Mouse (Mus musculus): Measurements from ENCODE around the gene Slc25a17.
A peak's percentile ranks its signal among the peaks of the same experiment; 100 is the strongest.

Gene Slc25a17

DNA sequence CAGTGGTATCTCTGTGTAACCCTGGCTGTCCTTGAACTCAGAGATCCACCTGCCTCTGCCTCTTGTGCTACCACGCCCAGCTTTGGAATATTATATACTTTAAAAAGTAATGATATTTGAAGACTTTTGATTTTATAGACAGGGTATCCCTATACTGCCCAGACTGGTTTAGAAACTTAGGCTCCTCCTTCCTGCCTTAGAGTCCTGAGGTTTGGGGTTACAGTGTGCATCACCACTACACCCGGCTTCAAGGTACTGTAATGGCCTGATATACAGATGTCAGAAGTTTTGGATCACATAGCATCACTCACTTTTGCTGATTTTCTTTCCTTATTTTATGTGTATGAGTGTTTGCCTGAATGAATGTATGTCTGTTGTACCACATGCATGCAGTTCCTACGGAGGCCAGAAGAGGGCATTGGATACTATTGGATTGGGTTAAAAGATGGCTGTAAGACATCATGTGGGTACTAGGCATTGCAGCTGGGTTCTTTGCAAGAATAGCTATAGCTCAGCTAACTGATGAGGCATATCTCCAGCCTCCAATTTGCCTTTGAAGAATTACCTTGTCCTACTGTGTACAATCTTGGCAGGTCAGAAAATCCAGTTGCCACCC lies 5.4 kb downstream of the Slc25a17 start:
- DNase-seq (ENCODE audit: low read depth, low spot score) = peak; percentile 63

DNA sequence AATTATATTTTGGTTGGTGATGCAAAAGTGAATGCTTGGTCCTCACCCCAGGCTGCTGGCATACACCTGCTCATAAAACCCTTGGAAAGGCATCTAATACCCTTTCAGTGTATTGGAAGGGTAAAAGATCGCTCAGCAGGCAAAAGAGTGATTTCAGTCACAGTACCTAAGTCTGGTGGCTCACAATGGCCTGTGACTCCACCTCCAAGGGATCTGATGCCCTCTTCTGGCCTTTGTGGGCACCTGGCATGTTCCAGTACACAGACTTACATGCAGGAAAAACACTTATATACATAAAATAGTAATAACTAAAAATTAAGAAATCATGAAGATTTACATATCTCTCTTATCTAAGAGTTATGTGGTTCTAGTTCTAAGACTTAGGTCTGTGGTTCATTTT lies 8.0 kb downstream of the Slc25a17 start:
- no peak for DNase-seq (ENCODE audit: low read depth, low spot score)

DNA sequence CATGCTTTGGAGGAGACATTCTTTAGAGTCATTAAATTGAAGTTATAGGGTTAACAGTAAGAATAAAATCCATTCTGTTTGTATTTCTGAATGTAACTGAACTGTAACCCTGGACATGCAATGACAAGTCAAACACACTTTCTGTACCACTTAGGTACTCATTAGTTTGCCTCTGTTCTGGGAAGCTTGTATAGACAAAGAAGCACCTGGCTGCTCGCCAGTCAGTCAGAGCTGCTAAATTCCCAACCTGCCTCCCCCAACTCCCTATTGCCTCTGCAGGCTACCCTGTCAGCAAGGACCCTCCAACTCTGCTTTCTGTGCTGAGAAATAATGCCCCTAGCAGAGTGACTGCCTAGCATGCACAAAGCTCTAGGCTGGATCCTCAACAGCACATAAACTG lies 10.2 kb downstream of the Slc25a17 start:
- no peak for DNase-seq (ENCODE audit: low read depth, low spot score)

DNA sequence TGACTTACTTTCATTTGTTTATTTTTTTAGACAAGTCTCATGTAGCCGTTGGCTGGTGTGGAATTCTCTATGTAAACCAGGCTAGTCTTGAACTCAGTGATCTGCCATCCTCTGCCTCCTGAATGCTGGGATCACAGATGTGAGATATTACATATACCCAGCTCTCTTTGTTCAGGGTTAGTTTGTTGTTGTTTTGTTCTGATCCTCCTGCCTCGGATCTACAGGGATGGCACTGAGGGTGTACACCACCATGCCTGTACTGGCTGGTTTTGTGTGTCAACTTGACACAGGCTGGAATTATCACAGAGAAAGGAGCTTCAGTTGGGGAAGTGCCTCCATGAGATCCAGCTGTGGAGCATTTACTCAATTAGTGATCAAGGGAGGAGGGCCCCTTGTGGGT lies 12.2 kb downstream of the Slc25a17 start:
- no peak for DNase-seq (ENCODE audit: low read depth, low spot score)

DNA sequence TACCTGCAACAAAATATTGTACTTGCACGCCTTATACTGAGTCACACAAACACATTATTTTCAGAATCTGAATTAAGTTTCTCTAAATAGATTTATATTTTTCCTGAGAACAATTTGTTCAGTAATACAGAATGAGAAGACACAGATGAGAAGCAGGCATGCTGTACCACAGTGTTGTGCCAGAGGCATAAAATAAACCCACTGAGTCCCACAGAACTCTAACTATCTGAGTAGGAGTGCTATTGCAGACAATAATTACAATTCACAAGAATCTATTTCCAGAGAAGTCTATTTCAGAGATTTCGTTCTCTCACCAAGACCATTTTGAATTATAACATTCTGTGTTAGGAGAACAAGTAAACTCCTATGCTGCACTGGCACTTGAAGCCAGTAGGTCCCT lies 13.1 kb downstream of the Slc25a17 start:
- no peak for DNase-seq (ENCODE audit: low read depth, low spot score)

DNA sequence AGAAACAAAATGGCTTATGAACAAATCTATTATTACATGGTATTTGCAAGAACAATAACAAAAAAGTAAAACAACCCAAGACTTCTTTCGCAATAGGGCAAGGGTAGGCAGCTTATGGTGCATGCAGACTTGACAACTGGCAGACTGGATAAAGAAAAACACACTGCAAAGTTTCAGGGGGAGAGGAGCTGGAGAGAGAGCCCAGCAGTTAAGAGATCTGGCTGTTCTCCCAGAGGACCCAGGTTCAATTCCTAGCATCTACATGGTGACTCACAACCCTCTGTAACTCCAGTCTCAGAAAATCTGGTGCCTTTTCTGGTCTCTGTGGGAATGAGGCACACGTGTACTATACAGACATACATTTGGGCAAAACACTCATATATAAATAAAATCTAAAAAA lies 19.2 kb downstream of the Slc25a17 start:
- no peak for DNase-seq (ENCODE audit: low read depth, low spot score)

DNA sequence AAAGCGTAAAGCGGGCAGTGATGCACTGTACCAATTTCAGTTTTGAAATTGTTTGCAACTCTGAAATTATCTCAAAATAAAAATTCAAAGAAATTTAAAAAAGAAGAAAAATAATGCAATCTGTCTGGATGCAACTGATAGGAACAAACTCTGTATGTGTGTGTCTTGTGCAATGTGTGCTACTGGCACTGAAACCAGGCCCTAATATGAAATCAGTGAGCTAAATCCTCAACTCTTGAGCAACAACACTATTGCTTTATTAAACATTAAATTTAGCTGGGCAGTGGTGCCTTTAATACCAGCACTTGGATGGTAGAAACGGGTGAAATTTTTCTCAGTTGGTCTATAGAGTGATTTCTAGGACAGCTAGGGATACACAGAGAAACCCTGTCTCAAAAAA lies 21.5 kb downstream of the Slc25a17 start:
- DNase-seq (ENCODE audit: low read depth, low spot score) = no peak

DNA sequence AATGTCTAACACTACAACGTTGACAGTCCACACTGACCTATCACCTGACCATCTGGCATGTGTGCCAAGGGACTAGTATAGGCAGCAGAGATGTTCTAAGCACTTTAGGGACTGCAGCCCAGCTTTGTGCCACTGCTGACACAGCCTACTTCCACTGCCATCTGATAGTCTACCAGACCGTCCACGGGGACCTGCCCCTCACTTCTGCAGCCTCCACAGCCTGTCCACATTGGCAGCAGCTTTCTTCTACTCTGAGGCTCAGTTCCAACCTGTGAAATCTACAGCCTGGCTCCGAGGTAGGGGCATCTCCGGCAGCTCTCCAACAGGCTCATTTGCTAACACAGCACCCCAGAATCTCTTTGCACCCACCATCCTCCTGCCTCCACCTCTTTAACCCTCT lies 24.1 kb downstream of the Slc25a17 start:
- no peak for DNase-seq (ENCODE audit: low read depth, low spot score)

DNA sequence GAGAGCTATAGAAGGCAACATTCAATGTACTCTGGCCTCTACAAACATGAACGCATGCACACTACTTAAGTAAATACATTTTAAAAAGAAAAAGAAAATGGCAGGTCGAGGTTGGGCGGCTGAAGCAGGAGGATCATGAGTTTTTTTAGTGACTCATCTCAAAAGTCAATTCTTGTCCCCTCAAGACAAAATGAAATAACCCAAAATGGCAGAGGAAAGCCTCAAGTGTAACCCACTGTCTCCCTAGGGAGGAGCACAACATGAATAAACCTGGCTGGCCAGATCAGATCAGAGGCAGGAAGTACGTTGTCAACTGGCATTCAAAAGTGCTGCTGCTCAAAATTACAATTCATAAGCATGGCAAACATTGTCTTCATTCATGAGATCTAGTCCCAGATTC lies 28.1 kb downstream of the Slc25a17 start:
- DNase-seq (ENCODE audit: low read depth, low spot score) = no peak

DNA sequence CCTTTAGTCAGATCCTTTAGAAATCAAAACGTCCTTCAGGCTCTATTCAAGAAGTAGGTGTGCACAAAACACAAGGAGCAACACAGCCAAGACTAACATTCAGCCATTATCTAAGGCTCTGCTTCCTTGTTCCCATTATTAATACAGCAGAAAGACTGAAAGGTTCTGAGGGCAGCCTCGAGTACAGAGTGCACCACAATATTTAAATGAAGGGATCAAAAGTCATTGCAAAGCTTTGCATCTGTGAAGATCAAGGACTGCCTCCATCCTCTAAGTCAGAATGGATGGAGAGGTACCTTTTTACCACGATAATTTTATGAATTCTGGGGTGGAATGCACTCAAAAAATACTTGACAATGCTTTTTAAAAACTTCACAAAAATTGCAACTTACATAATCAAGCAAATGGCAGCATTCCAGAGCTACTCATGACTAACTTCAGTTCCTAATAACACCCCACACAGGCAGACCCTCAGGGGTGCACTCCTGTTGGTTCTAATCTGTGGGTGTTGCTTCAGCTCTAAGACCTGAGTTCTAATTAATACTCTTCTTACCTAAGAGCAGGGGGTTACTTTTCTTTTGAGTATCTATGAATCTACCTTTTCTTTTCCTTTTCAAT lies 29.7 kb downstream of the Slc25a17 start:
- no peak for DNase-seq (ENCODE audit: low read depth, low spot score)

DNA sequence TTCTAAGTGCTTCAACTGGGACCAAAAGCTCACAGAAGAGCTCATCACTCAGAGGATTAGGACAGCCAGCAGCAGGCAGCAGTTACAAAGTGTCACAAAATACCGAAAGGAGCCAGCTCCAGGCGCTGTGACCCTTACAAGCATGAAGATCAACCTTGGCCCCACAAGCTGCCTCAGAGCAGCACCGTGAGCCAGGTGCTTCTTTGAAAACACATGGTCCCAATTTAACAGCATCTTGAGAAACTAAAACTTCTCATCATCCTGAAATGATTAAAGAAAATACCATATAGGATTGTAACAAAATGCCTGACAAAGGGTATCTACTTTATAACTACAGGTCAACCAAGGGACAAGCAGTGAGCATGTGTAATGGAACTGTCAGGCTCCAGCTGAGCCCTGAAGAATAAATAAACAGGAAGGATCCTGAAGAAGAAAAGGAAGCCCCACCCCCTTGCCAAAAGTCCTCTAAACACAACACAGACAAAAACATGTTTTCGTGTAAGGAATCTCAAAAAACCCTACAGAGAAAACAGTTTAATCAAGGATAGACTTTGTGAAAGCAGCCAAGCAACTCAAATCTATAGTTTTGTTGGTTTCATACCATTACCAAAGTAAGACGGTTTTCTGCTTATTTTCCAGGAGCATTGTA lies 30.8 kb downstream of the Slc25a17 start:
- no peak for DNase-seq (ENCODE audit: low read depth, low spot score)

DNA sequence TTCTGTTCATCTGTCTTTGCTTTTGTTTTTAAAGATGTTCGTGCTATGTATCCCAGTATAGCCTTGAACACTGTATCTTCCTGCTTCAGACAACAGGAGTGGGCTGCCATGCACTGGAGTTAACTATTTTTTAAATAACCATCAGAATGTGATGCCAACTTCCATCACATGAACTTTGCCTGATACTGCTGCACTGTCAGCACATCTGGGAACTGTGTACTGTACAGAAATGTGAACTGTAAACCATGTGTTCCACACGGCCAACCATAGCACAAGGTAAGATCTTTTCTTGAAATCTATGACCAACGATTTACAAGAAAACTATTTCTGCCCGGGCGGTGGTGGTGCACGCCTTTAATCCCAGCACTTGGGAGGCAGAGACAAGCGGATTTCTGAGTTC lies 33.1 kb downstream of the Slc25a17 start:
- no peak for DNase-seq (ENCODE audit: low read depth, low spot score)

DNA sequence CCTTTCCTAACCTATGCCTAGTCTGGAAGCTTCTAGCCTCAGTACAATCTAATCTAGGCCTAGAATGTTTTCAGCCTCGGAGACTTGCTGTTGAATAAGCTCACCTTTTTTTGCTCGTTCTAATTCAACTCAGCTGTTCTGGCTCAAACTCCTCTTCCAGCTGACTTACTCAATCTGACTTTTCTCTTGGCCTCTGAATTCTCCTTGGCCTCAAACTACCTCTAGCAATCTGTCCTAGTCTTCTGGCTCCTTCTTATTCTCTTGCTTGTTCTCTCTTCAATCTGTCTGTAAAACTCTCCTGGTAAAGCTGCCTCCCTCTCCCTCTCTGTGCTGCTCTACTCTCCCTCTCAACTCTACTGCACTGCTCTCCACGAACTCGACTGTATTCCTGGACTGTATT lies 35.6 kb downstream of the Slc25a17 start:
- no peak for DNase-seq (ENCODE audit: low read depth, low spot score)

DNA sequence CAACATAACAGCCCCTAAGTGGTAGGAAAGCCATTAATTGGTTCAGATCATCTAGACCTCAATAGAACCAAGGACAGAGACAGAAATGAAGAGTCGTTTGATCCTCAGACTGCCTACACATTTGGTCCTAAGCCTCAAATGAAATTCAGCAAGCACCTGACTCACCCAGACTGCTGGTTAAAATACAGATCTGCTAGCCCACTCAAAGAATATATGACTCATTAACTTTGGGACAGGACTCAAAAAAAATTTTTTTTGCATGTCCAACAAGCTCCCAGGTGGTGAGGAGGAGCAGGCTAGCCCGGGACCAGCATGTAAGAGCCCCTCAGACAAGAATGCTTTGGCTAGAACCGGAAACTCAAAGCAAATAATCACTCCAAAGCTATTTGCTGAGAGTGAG lies 40.5 kb downstream of the Slc25a17 start:
- DNase-seq (ENCODE audit: low read depth, low spot score) = no peak

DNA sequence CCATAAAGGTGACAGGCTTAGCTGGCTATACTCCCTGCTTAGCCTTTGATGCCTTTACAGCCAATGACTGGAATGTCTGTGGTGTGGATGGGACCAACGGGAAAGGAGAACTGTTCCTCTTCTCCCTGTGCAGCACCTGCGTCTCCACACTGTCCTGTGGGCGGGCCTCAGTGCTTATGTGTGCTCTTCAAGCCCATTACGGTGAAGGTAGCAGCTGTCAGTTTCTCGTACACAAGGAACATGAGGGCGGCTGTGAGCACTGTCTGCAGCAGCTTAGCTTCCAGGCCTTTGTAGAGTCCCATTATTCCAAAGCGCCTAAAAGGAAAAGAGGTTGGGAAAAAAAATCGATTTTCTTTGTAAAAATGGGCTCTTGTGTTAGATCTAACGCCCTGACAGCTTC lies 41.1 kb downstream of the Slc25a17 start:
- DNase-seq (ENCODE audit: low read depth, low spot score) = no peak

DNA sequence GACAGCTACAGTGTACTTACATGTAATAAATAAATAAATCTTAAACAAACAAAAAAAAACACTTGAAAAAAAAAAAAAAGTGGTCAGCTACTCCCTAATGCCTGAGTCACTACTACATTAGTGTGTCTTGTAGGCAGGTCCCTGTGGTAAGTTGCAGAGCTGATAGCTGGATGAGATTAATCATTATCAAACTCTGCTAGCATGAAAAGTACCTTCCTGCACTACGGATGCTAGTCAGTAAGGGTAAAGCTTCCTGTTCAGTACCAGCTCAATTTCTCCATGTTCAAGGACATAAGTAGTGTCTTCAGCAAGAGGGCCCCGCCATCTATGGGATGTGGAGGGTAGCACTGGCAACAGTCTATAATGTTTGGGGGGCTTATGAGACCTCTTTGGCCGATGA lies 46.7 kb downstream of the Slc25a17 start:
- DNase-seq (ENCODE audit: low read depth, low spot score) = no peak

DNA sequence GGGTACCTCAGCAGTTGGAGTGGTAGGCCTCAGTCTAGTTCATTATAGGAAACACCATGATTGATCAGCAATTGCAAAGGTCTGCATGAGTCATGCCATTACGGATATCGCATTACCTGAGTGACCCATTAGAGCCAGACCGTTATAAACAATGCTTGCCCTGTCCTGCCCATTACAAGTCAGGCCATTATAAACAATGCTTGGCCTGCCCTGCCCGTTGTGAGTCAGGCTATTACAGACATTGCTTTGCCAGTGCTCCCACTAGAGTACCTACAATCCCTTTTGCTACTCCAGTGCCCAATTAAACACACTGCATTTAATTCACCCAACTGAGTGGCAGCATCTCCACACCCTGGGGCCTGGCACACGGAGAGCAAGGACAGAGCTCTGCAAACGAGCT lies 49.6 kb downstream of the Slc25a17 start:
- no peak for DNase-seq (ENCODE audit: low read depth, low spot score)

DNA sequence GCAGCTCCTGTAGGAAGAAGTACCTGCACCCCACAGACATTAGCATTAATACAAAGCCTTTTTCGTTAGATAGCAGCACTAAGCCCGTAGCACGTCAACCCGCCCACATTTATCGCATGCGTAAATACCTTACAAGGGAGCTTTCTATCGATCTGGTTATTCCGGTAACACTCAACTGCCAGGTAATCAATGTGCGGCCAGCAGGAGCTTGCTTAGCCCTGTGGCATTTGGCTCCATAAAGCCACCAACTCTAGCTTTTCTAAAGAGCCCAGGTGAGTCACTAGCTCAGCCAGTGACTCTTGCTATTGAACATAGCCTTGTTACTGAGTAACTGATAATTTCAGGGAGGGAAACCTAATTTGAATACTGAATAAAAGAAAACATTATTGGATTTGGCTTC lies 50.3 kb downstream of the Slc25a17 start:
- no peak for DNase-seq (ENCODE audit: low read depth, low spot score)

DNA sequence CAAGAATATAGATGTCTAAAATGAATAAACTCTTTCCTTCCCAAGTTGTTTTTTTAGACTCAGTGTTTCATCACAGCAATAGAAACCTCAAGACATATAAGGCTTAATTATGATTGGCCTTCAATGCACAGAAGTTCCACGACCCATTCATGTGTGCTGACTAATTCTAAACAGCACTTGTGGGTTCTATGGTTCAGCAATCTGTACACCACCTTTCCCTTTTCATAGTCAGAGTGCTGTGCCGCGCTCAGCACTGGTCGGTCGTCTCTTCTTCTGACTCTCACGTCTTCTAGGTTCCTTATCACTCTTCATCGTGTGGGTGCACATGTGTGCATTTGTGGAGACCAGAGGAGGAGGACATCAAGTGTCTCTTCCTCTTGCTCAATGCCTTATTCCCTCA lies 52.6 kb downstream of the Slc25a17 start:
- no peak for DNase-seq (ENCODE audit: low read depth, low spot score)

DNA sequence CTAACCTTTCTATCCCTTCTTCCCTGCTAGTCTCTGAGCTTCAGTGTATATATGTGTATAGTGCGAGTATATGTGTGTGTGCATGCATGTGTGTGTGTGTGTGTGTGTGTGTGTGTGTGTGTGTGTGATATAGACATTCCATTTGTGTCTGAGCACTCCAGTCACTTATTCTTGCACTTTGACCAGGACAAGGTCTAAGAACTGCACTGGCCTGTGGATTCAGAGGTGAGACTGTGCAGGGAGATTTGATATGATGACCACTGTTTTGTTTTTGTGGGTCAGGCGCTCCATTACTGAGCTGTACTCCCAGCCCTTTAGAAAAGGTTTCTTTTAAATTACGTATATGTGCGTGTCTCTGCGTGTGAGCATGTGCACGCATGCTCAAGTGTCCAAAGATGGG lies 54.1 kb downstream of the Slc25a17 start:
- no peak for DNase-seq (ENCODE audit: low read depth, low spot score)

DNA sequence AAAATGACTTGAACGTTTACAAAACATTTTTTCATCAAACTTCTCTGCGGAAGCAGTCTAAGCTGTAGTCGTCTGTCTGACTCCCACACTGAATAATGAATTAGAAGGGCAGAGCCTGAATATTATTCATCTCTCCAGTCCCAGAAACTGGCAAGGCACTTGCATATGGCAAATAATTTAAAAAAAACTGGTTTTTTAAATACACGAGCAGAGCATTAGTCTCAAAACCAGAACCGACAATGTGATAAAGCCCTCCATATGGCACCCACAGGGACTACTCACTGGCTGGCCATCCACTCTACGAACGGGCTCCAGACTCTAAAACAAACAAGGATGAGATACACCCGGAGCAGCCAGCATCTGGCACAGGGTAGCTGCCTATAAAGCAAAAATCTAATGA lies 55.6 kb downstream of the Slc25a17 start:
- DNase-seq (ENCODE audit: low read depth, low spot score) = no peak

DNA sequence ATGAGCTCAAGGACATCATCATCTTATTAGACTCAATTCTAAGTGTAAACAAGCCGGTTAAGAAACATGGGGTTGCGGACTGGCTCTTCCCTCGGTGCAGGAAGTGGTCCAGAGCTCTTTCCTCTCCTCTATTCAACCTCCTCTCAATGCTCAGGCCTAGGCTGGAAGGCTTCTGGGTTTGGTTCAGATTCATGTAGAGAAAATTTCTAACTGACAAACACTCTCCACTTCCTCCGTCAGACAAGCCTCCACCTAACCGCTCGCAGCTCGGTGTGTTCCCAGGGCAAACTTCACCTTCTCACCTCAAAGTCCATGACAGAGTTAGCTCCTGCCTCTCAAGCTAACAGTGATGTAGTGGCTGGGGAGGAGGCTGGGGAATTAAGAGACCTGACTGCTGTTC lies 56.6 kb downstream of the Slc25a17 start:
- no peak for DNase-seq (ENCODE audit: low read depth, low spot score)

DNA sequence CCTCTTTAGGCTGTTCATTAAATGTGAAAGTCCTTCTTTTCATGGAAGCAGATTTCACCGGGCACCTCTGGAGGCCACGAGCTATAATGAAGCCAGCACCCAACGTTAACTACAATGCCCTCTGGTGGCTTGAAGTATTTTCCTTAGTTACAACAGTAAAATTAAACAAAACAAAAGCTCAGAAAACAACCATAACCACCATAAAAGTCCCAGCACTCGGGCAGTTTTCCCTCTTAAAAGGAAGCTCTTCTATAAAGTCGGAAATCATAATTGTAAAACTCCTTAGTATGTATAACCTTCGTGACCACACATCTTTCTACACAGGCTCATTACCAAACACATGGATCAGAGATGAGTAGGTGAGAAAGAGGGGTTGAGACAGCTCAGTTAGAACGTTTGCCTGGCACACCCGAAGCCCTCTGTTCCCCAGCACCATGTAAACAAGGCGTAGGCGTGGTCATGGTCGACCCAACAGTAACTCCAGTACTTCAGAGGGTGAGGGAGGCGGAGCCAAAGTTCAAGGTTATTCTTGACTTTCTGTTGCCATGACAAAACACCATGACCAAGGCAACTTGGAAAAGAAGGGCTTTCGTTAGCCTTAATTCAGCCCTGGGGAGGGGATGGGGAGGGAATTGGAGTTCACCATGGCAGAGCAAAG lies 58.3 kb downstream of the Slc25a17 start:
- DNase-seq (ENCODE audit: low read depth, low spot score) = no peak
